Mouse (Mus musculus): ENCODE measurements at regions not wholly inside any gene's neighbourhood (a gene's known extent, or its start where the extent isn't known, plus 50 kb on each side); places are given as distances from the start of the nearest gene placed in this dataset.
A peak's percentile ranks its signal among the peaks of the same experiment; 100 is the strongest.
"Not testable (repeated sequence)": the region's sequence is repeated elsewhere in the genome, so short reads cannot be mapped to it uniquely, and the experiment has no call there.

DNA sequence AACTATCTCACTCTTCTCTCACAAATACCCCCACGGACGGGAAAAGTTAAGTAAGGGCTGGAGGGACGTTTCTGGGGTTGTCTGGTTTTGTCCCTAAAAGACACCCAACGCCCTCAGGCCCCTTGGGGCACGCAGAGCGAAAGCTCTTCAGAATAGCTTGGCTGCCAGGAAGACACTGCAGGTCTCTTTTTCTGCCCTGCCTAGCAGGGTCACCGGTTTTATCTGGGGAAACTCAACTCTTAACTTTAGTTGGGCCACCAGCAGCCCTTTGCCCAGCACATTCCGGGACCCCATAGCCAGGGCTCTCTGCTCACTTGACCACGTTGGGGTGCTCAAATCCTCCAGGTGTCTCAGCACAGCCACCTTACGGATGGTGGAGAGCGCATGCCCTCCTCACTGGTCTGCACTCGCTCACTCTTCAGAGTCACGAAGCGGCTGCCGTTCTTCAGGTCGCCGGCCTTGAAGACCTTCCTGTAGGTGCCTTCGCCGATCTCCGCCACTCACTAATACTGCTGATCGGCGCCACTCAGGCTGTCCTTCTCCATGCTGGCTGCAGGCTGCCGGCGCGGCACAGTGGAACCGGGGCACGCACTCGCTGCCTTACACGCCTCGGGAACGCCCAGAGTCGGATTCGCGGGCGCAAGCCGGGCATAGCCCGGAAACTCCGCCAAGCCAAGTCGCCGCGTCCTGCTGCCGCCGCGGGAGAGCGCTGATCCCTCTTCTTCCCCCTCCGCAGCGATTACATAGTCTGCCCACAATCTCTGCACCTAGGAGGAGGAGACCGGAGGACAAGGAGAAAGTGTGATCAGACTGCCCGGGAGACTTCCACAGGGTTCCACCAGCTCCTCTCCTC, 83.0 kb downstream of the Ulbp1 start:
- DNase-seq (ENCODE audit: low spot score) = peak; percentile 58

DNA sequence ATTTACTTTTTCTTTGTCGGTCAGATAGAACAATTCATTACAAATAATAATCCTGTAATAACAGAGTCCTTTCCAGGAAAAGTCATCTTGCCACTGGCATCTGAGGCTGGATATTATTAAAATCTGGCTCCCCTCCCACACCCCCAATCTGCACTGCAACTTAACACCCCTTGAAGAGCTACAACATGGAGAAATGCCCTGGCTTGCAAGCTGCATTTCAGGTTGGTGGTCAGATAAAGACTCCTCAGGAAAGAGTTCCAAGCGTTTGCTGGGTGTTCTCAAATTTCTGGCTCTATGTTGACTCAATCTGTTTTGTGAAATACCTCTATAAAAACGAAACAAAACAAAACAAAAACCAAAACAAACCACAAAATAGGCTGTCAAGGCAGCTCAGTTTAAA, 114.6 kb downstream of the Ulbp1 start:
- DNase-seq (ENCODE audit: low spot score) = not testable (repeated sequence)

DNA sequence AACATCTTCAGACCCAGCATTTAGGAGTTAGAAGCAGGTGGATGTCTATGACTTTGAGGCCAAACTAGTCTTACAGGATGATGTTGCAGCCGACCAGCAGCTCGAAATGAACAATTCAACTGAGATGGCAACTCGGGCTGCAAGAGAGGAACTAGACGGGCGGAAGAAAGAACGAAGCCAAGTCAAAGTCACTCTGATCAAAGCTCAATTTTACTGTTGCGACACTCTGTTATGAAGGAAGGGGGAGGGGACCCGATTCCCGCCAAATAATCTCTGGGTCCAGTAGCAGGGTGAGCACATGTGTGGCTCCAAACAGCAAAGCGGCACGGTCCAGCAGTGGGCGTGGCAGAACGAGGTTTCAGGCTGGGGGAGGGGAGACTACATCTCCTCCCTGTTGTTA, 129.1 kb downstream of the Ulbp1 start:
- DNase-seq (ENCODE audit: low spot score) = not testable (repeated sequence)

DNA sequence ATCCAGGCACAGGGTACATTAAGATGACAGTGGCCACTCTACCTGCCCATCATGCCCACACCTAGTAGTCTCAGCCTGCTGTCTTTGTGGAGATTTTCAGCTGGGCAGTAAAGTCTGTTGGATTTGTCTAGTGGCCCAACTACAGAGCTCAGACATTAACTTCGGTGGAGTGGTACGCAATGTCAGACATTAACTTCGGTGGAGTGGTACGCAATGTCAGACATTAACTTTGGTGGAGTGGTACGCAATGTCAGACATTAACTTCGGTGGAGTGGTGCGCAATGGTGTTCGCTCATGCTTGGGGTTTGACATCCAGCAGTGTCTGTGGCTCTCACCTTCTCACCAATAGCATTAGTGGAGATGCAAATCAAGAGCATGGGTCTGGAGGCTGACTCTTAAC, 129.7 kb downstream of the Ulbp1 start:
- not testable (repeated sequence) for DNase-seq (ENCODE audit: low spot score)

DNA sequence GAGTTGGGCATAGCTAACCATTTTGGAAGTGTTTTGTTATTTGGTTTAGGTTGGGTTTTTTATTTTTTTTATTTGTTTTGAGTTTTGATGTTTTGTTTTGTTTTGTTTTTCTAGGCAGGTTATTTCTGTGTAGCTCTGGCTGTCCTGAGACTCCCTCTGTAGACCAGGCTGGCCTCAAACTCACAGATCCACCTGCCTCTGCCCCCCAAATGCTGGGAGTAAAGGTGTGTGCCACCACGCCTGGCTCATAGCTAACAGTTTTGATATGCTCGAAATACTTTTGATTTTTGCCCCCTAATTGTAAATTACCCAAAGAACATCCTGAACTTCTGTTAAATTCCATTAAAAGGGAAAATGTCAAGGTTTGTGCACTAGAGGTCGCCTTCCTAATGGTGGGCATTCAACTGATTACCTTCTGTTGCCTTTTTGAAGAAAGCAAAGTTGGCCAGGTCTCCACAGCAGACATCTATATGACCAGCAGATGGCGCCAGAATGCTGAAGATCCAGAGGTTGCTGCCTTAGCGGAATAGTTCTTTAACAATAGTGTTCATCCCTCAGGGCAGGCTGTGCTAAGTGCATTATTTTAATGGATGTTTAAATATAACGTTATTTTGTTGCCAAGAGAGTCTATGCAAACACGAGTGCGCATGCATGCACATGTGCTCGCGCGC, 121.2 kb upstream of the Cnksr3 start:
- peak; percentile 94 for DNase-seq (ENCODE audit: low spot score)

DNA sequence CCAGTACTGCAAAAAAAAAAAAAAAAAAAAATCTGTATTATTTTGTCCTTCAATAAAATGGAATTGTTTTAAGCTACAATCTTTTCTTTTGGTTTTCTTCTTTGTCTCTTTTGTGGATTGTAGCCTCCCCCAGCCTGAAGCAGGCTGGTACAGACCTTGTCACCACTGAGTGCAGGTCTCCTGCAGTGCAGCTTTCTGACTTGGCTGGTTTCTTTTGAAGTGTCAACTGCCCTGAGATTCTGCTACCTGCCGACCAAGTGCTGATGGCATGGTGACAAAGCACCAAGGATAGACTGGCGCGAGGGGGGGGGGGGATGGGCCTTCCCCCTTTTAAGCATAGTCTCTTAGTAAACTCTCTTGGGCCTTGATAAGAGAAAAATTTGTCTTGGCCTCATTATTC, 116.2 kb upstream of the Cnksr3 start:
- DNase-seq (ENCODE audit: low spot score) = no peak

DNA sequence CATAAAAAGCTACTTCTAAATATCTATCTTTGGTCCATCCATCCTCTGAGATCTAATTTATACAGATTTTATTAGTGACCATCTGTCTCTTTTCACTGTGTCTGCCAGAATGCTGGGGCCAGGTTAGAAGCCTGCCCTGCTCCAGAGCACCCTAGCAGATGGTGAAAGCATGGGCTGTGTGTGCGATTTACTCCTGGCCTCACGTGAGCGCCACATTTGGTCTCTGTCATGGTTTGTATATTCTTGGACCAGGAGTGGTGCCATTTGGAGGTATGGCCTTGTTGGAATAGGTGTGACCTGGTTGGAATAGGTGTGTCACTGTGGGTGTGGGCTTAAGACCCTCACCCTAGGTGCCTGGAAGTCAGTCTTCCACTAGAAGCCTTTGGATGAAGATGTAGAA, 115.0 kb upstream of the Cnksr3 start:
- DNase-seq (ENCODE audit: low spot score) = not testable (repeated sequence)

DNA sequence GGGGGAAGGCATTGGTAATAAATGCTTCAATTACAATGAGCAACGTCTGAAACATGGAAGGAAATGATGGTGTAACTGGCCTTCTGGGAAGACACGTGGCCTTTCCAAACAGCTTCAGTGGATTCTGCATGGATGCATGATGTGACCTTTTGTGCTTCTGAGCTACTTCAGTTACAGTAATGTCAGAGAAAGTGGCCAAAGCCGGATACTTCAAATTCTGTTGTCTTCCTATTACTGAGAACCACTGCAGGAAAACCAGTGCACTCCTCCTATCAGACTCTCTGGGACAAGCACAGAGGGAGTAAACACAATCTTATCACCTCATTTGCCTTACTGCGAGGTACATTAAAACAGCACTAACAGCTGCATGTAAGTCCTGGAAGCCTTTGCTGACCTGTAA, 113.0 kb upstream of the Cnksr3 start:
- no peak for DNase-seq (ENCODE audit: low spot score)

DNA sequence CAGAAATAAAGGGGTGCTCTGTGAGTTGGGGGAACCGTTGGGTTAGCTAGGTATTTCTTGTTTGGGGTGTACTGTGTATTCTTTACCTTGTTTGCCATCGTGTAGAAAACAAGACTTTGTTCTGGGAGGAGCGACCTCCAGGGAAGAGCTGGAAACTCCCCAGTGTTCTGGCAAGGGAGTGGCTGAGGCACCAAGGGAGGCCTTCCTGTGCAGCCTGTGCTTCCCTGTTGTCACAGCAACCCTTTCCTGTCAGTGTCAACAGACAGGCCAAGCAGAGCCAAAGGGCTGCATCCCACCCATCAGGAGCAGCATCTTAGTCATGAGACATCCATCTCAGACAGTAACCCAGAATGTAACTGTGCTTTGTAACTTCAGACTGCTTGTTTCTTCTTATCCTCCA, 111.2 kb upstream of the Cnksr3 start:
- peak; percentile 5 for DNase-seq (ENCODE audit: low spot score)

DNA sequence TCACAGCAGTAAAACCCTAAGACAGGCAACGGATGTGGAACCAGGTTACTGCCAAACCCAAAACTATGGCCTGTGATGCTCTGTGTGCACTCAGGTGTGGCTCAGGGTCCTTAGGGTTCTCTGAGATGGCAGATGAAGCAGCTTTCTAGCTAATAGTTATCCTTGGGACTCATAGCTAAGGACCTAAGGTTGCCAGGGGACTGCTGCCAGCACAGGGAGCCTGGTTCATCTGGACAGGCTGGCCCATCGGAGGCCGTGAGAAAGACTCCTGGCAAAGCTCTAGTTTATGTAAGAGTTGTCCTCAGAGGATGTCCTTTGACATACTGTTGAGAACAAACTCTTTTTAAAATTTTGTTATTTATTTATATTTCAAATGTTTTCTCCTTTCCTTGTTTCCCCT, 97.9 kb upstream of the Cnksr3 start:
- DNase-seq (ENCODE audit: low spot score) = no peak

DNA sequence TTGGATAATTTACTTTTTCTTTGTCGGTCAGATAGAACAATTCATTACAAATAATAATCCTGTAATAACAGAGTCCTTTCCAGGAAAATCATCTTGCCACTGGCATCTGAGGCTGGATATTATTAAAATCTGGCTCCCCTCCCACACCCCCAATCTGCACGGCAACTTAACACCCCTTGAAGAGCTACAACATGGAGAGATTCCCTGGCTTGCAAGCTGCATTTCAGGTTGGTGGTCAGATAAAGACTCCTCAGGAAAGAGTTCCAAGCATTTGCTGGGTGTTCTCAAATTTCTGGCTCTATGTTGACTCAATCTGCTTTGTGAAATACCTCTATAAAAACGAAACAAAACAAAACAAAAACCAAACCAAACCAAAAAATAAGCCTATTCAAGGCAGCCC, 93.8 kb upstream of the Cnksr3 start:
- not testable (repeated sequence) for DNase-seq (ENCODE audit: low spot score)

DNA sequence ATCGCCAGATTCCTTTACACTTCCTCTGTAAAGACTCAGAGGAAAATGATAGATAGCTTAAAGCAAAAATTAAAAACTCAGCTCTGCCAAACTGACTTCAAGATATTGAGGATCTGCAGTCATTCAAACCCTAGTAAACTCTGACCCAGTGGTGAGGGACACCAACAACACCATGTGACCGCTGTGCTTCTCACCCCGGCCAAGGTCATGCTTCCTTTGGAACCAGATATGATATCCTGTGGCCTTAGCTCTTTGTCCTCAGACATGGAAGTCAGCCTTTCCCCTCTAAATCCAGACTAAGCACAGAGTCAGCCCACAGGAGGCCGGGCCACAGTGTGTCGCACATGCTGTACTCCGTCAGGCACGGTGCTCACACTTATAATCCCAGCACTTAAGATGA, 86.3 kb upstream of the Cnksr3 start:
- no peak for DNase-seq (ENCODE audit: low spot score)

DNA sequence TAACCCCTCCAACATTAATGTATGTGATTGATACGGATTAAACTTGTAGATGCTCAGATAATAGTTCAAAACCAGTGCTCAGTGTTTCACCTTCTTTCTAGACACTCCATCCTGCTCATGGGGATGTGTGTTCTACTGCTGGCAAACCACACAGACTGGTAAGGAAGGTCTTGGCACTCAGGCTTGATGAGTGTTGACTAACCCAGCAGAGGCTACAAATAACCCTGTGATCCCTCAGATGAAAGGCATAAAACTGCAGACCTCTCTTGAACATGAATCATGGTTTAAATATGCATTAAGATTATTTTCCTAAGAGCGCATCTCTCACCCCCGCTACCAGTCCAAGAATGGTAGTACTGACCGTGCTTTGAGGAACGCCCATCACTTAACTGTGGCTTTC, 83.9 kb upstream of the Cnksr3 start:
- no peak for DNase-seq (ENCODE audit: low spot score)

DNA sequence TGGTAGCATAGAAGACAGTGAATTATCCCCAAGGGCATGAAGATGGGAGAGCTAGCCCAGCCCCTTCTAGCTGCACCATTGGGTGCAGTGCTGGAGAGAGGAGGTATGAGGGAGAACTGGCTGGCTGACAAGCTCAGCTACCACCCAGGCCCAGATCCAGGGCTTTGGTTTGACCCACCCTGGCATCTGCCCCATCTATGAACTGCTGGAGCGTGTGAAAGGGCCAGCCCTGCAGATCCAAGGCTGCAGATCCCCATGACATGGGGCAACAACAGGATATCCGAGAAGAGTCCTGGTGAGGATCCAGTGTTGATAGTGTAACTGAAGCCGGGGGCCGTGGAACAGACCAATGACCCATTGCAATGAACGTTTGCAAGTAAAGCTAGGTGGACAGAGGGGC, 81.2 kb upstream of the Cnksr3 start:
- DNase-seq (ENCODE audit: low spot score) = no peak

DNA sequence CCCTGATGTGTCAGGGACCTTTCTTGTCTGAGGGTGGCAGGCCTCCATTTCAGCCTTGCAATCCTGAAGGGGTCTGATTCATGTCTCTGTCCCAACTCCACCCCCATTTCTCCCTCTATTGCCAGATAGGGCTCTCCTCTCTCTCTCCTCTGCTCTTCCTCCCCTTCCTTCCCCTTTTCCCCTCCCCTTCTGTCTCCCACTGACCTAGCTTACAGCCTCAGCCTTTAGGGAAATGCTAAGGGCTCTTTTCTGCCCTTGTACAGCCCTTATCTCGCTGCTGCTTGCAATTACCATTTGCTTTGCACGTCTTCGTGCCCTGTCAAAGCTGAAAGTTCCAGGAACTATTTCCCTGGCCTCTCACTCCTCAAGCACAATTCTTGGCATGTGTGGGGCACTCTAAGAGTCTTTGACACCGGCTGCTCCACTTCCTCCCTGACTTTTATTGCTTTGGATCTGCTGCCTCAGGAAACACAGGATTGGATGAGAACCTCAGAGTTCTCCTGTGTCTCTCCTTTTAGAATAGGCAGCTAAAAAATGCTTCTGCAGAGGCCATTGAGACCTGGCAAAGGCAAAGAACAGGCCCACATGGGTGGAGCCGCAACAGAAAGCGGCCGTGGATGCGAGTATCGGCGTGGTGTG, 77.9 kb upstream of the Cnksr3 start:
- no peak for DNase-seq (ENCODE audit: low spot score)

DNA sequence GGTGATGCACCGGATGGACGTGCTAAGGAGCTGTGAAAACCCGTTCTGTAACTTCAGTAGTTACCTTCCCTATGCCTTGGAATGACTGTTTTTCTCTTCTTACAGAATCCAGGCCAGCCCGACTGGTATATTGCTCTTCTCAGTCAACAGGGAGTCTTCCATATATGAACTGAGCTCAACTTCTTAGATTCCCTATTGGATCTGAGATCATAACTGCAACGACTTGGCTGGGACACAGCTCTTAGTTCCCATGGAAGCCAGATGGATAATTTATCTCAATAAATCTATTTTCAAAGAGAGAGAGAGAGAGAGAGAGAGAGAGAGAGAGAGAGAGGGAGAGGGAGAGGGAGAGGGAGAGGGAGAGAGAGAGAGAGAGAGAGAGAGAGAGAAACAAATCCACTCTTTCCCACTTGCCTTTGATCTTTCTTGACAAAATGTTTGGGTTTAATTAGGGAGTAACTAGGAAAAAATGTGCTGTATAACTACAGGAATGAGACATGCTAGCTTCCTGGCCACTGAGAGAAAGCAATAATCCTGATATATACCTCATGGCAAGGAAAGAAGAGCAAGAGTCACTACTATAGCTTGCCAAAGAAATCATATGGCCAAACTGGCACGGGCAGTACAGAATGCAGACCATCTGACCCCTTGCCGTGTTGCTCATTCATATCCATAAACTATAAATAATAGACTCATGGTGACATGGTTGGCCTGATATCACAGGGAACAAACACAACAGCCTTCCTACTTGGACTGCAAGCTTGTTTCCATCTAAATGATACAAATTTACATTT, 73.3 kb upstream of the Cnksr3 start:
- DNase-seq (ENCODE audit: low spot score) = no peak

DNA sequence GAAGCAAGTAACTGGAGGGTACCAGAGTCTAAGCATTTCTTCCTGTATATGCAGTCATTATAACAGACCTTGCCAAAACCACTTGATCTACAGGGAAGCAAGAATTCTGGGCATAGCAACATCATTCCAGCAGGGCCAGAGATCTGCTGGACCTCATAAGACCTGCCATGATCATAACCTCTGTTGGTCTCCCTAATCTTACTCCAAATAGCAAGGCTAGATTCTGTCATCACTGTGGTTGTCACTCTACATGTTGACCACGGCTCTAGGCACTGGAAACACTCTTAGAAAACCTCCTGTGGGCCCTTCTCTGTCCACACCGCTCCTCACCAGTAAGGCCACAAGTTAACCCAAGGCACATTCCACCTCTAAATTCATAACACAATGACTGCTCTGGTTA, 68.4 kb upstream of the Cnksr3 start:
- DNase-seq (ENCODE audit: low spot score) = no peak

DNA sequence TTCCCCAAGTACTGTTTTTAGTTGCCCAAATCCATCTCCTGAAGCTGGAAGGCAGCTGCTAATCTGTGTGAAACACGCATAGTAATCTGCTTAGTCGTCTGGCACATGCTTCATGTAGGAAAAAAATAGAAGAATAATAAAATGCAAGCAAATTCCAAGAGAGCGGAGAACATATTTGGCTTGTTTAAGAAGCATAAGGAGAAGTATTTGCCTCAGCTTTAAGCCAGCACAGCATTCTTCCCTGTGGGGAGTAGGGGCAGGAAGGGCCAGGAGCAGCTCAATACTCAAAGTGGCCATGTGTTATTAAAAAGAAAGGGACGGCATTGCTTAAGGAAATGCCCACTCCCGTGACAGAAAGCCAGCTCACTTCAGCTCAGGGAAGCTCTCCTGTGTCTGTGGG, 66.8 kb upstream of the Cnksr3 start:
- no peak for DNase-seq (ENCODE audit: low spot score)

DNA sequence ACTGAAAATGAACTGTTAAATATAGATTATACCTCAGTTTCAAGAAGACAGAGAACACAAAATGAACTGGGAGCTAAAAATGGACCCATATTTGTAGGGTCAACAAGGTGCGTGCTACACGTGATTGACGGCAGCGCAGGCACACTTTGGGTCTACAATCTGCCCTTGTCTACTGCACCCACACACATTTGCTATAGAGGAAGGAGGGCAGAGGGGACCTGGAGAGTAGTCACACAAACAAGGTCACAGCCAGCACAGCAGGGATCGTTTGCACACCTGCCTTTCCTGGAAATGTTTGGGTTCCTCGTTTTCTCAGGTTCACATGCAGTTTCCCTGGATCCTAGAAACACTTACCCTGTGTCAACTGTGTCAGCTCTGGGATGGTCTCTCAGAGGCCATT, 63.3 kb upstream of the Cnksr3 start:
- no peak for DNase-seq (ENCODE audit: low spot score)

DNA sequence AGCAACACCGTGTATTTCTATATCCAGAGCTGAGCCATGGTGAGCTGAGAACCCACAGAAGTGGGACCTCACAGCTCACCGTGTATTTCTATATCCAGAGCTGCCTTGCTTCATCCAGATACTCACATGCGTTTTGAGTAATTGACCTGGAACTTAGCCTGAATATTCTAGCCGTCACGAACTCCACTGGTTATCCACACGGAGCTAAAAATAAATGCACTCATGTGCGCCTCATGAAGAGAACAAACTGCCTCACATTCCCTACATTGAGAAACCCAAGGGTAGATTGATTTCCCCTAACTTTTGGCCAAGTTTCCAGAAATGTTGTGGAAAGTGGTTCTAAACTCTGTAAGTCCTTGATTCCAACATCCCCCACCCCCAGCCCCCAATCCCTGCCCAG, 62.4 kb upstream of the Cnksr3 start:
- DNase-seq (ENCODE audit: low spot score) = no peak

DNA sequence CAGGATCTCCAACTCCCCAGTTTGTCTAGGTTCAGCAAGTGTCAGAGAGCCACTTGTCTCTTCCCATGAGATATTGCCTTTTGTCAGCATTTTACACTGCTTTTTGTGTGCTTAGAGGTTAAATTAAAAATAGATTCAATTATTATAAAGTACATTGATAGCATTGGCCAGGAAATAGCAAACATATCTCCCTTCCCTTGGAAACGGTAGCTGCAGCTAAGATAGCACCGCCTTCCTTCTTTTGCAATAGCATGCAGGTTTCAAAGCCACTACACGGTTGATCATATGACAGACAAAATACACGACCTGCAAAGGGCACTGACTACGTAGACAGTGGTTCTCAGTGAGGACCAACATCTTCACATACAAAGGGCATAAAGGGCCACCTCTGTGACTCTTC, 59.1 kb upstream of the Cnksr3 start:
- no peak for DNase-seq (ENCODE audit: low spot score)

DNA sequence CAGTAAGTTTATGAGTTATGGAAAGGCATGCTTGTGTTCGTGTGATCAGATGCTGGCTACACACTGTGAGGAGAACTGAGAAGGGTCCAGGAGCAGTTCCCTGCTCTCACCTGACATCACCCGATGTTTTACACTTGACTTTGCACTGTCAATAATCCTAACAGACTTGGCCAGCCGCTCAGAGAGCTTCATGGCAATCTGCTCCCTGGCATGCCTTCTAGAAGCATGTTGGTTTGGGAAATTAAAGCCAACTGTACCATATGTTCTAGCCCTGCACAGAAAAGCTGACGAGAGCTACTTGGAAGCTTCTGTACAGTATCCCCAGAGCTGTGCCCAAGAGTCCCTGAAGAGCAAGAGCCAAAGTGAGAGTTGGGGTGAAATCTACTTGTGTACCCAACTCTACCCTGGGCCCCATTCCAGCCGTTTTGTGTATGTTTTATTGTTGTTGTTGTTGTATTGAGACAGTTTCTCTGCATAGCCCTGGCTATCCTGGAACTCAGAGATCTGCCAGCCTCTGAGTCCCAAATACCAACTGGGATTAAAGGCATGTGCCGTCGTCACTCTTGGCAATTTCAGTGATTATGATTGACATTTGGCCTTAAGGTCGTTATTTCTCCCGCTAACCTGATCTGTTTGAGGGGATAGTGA, 56.5 kb upstream of the Cnksr3 start:
- no peak for DNase-seq (ENCODE audit: low spot score)
